Mouse (Mus musculus) left cerebral cortex, adult 2 months (tissue): ENCODE results near the gene Endov. TPM values are rescaled to one million over a fixed set of nuclear protein-coding genes. Genes with fewer than 3 reads are reported as not detected.

Experiments
- DNase-seq, 2 experiments: peaks; one replicate each; pipeline ENCODE4 v3.0.0; 2021 to 2022; ENCODE audit warnings: low spot score in 2 of 2, mixed read lengths in 1 of 2; ENCODE audit errors: extremely low spot score in 1 of 2
- H3K27ac ChIP-seq: fragments of 200-600 bp; 2 replicates; pipeline ENCODE4 v1.8.1; 2022
- H3K4me3 ChIP-seq: fragments of 200-600 bp; 2 replicates; pipeline ENCODE4 v1.8.1; 2022
- CTCF ChIP-seq: fragments of 200-600 bp; IDR thresholded peaks from 2 replicates; pipeline ENCODE4 v1.8.1; 2022; ENCODE audit warnings: antibody characterized with exemption, mild to moderate bottlenecking, moderate library complexity
- intact Hi-C: fragments of 180-260 bp; cut with DNase I; formaldehyde crosslinking; loops from one replicate; pipeline ENCODE4 v1.15.1; 2025
- total RNA-seq, 2 experiments: library from RNA; stranded (reverse); gene quantifications; 2 replicates each; pipeline ENCODE4 v1.2.3; 2021

The Endov gene
- total RNA-seq, 2 experiments from 2014 or later, result 31.3 to 35.3 TPM

- no peak overlapping the region for H3K4me3 ChIP-seq
- no peak for DNase-seq
- intact Hi-C loops, result no loop called here
- no peak overlapping the region for H3K27ac ChIP-seq
- no peak for TF ChIP-seq CTCF
These were observed 67.9 kb downstream of the Endov start for GRCm38 (mm10) chr11:119558870-119559610.

Other genes starting within 250 kb of the Endov start
- gene Gaa, start 223.5 kb upstream of the Endov start, total RNA-seq, result 100 to 1,000 TPM; 241 to 268 TPM
- 10 to 100 TPM; 68.7 to 78.6 TPM for gene Eif4a3, start 191.3 kb upstream of the Endov start, total RNA-seq
- gene Card14, start 183.6 kb upstream of the Endov start, total RNA-seq, result under 1 TPM; 0.19 to 0.27 TPM
- 1 to 10 TPM; 4.6 to 5.0 TPM for gene Sgsh, start 135.8 kb upstream of the Endov start, total RNA-seq
- 1 to 10 TPM; 3.9 TPM for gene Slc26a11, start 135.8 kb upstream of the Endov start, total RNA-seq
- 1 to 10 TPM; 3.4 to 3.9 TPM for gene Rnf213, start 98.2 kb upstream of the Endov start, total RNA-seq
- 100 to 1,000 TPM; 247 to 272 TPM for gene Nptx1, start 56.4 kb downstream of the Endov start, total RNA-seq
- gene Rptor, start 111.6 kb downstream of the Endov start, total RNA-seq, result 10 to 100 TPM; 64.2 to 70.0 TPM